Mouse (Mus musculus) fibroblast of lung, adult 2 months (primary cell): ENCODE data around the gene Plekho1.
"Not testable (repeated sequence)": the region's sequence is repeated elsewhere in the genome, so short reads cannot be mapped to it uniquely, and the experiment has no call there.

Source experiments
- DNase-seq: peaks from one replicate; pipeline ENCODE4 v3.0.0-alpha.2; 2011; ENCODE audit warnings: low read depth

The Plekho1 gene

DNA sequence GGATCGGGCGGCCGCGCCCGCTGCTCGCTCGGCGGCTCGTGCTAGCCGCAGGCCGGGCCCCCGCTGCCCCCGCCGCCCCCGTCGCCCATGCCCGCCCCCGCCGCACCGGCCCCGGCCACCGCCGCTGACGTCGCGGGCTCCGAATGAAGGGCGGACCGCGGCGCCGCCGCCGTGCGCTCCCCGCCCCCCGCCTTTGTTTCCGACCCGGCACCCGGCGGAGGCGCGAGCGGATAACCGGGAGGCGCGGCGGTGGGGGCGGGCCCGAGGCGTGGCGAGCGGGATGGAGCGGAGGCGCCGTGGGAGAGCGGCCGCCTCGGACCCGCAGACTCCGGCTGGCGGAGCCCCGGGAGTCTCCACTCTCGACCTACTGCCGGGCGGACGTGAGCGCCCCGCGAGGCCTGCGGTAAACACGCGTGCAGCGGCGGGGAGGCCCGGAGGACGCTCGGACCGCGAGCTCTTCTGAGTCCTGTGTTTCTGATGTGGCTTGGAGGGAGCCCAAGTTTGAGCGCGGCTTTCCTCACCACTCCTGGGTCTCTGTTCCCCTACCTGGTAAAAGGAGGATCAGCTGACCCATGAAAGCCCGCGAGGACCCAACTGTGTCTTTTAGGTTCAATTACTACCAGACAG, at the start of gene Plekho1:
Gene Plekho1, minus strand, starts transcription at position 200 of the 627 bp plus-strand sequence.
- no peak for DNase-seq

DNA sequence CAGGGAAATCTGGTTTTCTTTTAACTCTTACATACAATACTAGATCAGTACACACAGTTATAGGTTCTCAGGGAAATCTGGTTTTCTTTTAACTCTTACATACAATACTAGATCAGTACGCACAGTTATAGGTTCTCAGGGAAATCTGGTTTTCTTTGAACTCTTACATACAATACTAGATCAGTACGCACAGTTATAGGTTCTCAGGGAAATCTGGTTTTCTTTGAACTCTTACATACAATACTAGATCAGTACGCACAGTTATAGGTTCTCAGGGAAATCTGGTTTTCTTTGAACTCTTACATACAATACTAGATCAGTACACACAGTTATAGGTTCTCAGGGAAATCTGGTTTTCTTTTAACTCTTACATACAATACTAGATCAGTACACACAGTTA, 48.8 kb upstream of the Plekho1 start:
- DNase-seq: not testable (repeated sequence)

DNA sequence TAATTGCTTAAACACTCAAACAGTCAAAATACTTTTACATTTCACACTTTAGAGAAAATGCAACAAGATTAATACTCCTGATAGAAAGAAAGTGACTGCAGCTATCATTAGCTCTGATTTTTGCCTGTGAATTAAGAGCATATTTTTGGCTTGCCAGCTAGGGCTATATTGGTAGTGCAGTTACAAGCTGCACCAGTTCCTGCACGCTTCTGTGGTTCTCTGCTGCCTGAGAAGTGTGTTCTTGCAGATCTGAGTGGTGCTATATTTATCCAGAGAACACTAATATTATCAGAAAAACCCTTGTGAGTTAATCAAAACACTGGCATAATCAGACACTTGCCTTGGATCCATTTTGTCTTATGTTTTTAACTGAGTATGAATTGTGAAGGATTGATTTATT, 47.3 kb upstream of the Plekho1 start:
- DNase-seq: no peak

DNA sequence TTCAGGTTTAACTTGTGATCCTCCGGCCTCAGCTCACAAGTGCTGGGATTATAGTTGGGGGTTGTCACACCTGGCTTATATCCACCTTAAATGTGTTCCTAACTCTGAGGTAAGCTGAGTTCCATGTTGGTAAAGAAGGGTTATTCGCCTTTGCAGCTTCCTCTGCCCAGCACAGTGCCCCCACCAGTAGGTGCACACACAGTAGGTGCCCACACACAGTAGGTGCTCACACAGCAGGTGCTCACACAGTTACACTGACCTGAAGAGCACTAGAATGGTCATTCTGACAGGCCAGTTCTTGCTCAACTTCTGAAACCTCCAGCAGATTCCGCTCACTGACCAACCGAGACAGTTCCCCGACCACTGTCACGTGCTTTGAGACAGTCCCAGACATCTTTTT, 45.3 kb upstream of the Plekho1 start:
- DNase-seq: no peak

DNA sequence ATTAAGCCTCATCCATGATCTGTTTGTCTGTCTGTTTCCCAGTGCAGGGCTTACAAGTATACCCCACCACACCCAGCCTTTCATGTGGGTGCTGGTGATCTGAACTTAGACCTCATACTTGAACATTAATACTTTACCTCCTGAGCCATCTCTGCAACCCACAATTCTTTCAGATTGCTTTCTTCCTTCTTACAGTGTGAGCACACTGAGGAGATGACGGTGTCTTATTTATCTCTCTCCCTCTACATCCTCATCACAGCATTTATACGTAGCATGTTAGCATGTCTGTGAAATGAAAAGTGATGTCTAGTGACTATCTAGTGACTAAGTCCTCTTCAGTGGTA, 44.8 kb upstream of the Plekho1 start:
- no peak for DNase-seq

DNA sequence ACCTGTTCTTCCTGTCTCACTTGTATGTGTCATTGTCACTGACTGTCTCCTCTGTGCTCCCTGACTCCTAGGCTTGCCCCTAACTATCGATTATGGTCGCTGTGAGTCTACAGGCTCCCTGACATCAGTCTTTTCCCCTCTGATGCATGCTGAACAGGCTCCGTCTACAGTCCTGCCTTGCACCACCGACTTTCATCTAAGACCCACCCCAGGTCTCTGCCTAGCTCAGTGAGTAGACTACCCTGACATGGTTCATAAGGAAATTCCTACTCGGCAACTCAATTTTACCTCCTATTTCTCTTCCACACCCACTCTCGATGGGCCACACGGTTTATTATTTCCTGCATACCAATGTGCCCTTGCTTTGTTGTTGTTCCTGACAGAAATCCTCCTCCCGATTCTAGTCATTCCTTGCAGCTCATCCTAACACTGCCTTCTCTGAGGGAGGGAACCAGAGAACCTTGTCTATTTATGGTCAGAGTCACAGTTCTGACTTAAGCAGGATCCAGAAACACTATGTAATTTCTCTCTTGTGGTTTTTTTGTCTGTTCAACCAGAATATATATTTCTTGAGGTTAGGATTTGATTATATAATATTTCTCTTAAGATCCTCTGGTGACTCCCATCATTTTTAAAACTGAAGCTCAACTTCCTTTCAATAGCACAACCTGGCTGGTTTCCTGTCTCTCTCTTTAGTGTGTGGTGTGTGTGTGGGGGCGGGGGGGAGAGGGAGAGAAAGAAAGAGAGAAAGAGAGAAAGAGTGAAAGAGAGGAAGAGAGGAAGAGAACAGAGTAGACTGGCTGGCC, 44.3 kb upstream of the Plekho1 start:
- no peak for DNase-seq

DNA sequence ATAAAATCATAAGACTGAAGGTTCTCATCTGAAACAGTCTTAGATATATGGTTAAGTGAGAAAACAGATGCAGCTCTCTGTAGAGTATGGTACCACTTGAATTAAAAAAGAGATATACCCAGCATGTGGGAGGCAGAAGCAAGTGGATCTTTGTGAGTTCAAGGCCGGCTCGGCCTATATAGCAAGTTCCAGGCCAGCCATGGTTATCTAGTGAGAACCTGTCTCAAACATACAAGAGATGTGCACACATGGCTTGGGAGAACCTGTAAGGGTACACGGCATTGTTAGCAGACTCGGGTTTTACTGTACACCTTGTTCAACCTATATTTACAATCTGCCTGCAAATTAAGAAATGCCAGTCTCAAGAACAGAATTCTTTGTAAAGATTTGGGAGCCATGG, 43.0 kb upstream of the Plekho1 start:
- DNase-seq: no peak

DNA sequence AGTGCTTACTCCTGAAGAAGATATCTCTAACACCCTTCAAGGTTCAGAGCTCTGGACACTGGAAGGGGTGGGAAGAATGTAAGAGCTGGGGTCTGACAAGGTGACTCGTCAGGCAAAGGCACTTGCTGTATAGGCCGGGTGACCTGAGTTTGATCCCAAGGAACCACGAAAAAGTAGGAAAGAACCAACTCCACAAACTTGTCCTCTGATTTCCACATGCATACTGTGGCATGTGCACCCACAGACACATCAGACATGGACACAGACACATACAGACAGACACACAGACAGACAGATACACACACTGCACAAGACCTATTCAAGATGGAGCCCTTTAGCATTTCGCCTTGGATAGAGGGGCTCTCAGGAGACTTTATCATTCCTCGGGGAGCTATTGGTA, 42.4 kb upstream of the Plekho1 start:
- DNase-seq: no peak

DNA sequence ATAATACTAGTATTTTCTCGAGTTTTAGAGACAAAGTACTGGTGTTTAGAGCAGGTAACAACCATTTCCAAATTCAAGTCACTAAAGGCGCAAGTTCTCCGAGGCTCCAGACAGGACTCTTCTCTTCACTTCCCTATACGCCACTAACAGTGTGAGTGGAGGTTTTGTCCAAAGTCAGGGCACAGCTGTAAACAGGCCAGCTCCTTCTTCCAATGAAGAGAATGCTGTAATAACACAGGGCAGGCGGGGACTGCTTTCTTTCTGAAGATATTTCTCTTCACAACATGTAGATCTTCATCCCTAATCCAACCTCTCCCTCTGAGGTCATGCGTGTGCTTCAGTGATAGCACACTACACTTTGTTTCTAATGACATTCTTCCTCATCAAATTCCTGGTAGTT, 41.0 kb upstream of the Plekho1 start:
- no peak for DNase-seq

DNA sequence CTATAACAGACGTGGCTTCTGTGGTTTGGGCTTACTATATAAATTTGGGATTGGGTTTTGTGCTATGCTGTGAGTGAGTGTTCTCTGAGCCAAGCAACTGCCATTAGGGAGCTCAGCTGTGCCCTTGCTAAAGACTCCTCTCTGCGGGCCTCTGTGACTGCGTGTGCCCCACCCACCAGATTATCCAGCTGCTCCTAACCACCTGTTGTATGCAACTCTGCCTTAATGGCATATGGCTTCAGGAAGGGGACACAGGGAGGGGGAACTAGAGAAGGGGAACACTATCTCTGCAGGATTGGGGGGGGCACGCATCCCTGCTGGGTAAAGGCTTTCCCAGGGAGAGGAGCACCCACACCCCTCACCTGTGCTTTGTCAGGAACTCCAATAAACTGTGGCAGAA, 37.2 kb upstream of the Plekho1 start:
- no peak for DNase-seq

DNA sequence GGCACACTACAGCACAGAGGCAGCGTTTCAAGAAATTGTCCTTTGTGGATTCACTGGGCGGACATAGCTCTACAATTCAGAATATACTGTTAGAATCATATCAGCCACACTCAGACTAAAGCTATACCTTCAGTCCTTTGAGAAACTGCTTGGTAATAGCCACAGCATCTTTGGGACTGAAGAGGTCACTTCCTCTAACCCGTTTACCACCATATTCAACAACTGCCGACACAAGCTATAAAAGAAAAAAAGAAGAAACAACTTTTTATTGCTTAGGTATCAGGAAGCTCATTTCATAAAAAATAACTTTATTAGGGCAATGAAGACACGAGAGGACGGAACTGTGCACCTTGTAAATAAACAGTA, 36.8 kb upstream of the Plekho1 start:
- DNase-seq: no peak

DNA sequence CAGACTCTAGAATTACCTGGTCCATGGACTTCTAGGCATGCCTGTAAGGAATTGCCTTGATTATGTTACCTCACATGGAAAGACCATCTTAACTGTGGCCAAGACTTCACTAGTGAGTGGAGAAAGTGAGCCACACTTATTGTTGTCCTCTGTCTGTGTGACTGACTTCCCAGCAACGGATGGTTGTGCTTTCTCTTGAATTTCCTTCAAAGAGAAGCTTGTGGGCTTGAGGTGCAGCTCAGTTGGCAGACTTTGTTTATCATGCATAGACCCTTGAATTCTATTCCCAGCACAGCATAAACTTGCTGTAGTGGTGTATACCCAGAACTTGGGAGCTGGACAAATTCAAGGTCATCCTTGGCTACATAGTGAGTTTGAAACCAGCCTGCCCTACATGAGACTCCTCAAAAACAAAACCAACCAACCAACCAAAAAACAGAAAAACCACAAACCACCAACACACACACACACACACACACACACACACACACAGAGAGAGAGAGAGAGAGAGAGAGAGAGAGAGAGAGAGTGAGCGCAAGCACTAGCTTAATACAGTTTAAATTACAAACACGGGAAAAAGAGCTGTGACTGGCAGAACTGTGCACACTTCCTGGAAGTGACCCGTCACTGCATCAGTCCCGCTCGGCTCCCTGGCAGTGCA, 36.3 kb upstream of the Plekho1 start:
- DNase-seq: no peak

DNA sequence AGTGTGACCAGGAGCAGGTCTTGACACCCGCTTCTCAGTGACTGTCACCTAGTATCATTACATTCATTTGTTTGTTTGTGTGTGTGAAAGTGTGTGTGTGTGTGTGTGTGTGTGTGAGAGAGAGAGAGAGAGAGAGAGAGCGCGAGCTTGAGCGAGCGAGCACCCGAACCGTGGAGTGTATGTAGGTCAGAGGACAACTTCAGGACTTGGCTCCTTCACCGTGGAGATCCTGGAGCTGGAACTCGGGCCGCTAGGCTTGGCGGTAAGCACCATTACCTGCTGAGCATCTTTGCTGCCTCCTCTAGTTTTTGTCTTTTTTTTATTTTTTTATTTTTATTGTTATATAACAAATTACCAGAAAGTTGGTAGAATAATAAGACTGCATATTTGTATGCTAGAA, 34.0 kb upstream of the Plekho1 start:
- DNase-seq: no peak

DNA sequence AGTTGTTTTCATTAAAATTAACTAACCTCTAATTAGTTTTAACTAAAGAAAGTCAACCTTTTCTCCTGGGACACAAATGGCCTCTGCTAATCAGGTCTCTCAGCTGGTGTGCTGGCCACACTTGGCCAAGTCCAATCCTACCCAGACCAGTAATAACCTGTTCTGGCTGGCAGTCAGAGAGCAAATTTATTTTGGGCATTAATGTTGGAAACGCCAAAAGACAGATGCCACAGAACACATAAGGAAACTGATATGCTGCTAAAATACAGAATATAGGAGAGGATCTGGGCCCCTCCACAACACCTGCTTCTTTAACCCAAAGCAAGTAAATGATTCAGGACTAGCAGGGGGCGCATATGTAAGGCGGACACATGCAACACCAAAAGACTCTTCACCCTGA, 33.5 kb upstream of the Plekho1 start:
- DNase-seq: no peak

DNA sequence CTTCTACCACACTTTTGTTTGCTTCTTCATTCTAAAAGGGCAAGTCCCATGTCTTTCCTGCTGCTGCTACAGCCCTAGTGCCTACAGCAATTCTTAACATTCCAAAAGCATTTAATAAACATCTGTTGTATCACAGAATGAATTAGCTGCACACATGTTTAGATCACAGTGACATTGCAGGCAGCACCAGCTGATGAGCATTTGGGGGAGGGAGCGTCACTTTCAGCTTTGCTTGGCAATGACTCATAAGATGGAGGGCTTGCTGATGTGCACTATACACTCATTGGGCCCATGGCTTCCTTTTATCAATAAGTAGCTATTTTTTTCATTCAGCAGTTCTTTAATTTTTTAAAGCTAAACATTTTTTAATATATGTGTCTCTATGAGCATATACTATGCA, 32.1 kb upstream of the Plekho1 start:
- no peak for DNase-seq

DNA sequence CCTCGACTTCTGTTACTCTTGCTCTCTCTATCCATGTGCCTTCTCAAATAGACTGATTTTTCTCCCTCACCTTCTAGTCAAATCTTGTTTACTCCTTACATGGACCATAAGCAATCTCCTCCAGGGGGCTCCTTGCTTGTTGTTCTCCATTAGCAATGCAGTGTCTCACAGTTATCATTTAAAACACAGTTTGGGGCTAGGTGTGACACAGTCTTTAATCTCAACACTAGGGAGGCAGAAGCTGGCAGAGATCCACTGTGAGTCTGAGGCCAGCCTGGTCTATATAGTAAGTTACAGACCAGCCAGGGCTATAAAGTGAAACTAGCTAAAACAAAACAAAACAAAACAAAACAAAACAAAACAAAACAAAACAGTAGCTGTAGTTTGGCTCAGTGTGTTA, 31.3 kb upstream of the Plekho1 start:
- DNase-seq: no peak

DNA sequence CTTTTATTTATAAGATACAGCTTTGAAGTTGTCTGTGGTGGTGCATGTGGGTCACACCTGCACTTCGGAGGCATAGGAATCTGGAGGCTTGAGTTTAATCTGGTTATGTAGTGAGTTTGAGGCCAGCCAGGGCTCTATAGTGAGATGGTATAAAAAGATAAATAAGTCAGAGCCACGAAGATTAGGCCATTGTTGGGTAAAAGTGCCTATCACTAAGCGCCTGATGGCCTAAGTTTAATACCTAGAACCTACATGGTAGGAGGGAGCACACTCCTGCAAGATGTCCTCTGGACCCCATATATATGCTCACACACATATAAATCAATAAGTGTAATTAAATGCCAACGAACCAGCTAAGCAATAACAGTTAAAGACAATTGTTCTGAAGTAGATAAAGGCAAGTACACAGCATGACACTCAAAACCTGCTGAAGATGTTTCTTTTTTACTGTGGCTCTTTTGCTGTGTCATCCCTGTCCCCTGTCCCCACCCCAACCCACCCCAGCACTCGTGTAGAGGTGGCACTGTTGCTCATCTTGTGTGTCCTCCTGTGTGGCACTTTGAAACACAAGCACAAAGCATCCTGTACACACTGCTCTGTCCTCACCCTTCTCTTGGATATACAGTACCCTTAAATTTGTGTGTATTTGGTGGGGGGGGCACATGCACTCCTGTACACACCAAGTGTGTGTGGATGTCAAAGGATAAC, 25.8 kb upstream of the Plekho1 start:
- no peak for DNase-seq

DNA sequence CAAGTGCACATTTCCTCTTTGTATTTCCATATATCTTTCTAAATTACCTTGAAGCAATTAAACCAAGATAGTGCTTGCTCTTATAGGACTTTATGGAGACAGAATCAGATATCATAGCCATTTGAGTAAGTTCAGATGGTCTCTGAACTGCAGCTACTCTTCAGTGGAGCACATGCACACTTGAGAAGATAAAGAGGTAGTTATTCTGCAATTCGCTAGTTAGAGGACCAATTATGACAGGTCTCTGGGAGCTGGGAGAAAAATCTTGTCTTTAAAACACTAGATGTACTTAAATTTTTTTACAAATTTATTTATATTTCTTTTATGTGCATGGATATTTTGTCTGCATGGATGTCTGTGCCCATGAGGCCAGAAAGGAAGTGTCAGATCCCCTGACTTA, 24.9 kb upstream of the Plekho1 start:
- DNase-seq: no peak

DNA sequence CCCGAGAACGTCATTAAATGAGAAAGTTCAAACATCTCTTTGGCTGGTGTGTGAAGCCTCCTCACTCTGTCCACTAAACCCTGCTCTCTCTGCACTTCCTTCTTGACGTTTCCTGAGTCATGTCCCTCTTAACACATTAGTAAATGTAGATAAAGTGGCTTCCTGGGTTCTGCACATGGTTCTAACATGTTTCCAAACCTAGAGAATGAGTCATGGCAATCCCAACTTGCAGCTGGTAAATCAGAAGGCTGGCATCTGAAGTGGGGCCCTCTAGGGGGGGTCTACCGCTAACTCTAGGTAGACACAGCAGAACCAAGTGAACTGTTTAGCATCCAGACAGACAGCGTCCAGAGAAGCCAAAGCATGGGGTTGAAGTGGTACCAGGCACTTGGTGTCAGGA, 21.7 kb upstream of the Plekho1 start:
- DNase-seq: no peak

DNA sequence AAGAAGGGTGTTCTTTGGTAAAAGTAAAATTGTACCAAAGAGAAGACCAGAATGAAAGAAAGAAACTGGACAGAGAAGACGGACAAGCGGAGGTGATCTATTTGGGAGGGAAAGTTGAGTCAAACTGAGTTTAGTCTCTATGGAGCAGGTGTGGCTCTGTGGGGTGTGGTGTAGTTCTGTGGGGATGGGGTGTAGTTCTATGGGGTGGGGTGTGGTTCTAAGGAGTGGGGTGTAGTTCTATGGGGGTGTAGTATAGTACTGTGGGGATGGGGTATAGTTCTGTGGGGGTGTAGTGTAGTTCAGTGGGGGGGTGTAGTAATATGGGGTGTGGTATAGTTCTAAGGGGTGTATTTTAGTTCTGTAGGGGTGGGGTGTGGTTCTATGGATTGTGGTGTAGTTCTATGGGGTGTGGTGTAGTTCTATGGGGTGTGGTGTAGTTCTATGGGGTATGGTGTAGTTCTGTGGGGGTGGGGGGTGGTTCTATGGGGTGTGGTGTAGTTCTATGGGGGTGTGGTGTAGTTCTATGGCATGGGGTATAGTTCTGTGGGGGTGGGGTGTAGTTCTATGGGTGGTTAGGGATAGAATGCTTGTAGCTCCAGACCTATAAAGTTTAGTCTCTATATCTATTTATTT, 20.6 kb upstream of the Plekho1 start:
- DNase-seq: no peak

DNA sequence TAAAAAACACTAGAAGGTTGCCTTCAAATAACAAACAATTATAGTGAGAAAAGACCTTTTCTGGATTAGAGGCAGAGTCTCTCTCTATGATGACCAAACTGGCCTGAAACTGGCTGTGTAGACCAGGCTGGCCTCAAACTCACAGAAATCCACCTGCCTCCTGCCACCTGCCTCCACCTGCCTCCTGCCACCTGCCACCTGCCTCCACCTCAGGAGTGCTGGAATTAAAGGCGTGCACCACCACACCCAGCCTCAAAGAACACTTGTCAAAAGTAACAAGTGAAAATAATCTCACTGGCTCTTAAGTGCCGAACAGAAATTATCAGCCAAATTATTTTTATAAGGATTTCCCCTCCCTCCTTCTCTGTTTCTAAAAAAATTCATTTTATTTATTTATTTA, 19.9 kb upstream of the Plekho1 start:
- DNase-seq: no peak

DNA sequence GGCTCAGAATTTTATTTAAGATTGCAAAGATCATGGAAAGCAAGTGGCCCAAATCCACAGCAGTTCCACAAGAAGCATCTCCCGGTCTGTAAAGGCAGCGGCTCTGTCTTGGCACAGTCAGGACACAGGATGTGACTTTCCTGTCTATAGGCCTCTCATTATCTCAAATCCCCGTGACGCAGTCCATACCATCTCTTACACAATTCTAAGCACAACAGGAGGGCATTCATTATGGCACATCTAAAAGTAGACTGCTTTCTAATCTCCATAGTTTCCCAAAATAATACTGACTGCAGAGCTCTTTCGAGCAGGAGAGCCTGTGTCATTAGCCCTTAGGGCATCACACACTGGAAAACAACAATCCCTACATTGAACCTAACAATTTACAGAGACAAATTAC, 17.0 kb upstream of the Plekho1 start:
- no peak for DNase-seq

DNA sequence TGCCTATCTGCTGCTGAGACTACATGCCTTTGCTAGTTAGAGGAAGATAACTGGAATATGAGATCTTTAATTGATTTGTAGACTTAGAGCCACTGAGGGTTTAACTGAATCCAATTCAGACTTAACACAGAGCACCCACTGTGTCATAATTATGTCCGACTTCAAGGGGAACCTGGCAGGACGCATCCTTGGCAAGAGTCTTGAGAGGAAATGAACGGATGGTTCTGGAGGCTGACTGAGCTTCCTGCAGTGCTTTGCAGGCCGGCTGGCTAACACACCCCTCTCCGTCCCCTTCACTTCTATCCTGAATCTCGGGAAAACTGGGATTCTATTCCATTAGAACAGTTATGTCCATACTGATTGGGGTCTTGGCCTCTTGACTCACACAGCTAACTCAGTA, 12.7 kb upstream of the Plekho1 start:
- DNase-seq: no peak
